Mouse (Mus musculus) olfactory bulb, adult 2 months (tissue): ENCODE measurements around the gene Ankib1.

Experiments
- CTCF ChIP-seq: fragments of 200-500 bp; IDR thresholded peaks from 2 replicates; pipeline ENCODE4 v1.5.1; 2012; ENCODE audit warnings: low read depth, mild to moderate bottlenecking, low read length, moderate library complexity; ENCODE audit not compliant: insufficient read depth
- POLR2A ChIP-seq: fragments of 200-500 bp; IDR thresholded peaks from 2 replicates; pipeline ENCODE4 v1.6.1; 2012; ENCODE audit warnings: mild to moderate bottlenecking, low read depth, low read length, moderate library complexity; ENCODE audit not compliant: insufficient read depth

DNA sequence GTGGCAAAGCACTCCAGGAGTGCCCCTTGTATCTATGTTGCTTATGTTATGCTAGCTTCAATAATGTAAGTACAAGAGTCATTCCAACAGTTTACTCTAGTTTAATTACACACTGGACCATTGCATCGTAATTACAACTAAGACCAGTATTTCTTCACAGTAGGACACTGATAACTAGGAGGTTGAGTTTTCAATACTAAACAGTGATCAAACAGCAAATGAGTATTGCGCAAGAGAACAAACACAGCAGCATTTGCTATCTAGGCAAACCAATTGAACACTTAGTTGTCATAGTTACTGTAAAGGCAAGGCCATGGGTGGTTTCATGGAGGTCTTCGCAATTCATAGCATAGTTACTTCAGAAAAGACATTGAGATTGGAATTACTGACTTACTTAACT lies 111.4 kb downstream of the Ankib1 start:
- TF ChIP-seq POLR2A = no peak
- TF ChIP-seq CTCF = no peak
